24 mouse cellular contexts compared by ENCODE assay signal in genomic region chr2:148509357-148509756, GRCm38 (mm10).
DNase-seq lines count a peak whose midpoint lies in the region; ATAC-seq lines count a peak whose summit lies in the region.
"Had no signal": no experiment of that assay in that cellular context is flagged by ENCODE, and none has a peak within 500 bp of the region (broad histone marks: within the 10 kb centered on the region; RNA-seq: fewer than 3 reads in every experiment).

No protein-coding gene starts in this region.

- H3K9me3 ChIP-seq in lung, embryonic 16.5 days (ENCODE audit: control insufficient read depth, low read length), result no peaks in the 10 kb centered on the region
- H3K9me3 ChIP-seq in stomach, embryonic 16.5 days (replicated peaks; ENCODE audit: control insufficient read depth, low read length), result no peaks in the 10 kb centered on the region
- no peaks in the 10 kb centered on the region for H3K9me3 ChIP-seq in midbrain, embryonic 15.5 days
- H3K9me3 ChIP-seq: embryonic facial prominence, embryonic 13.5 days; forebrain, embryonic 13.5 days; limb, embryonic 10.5 days; liver, embryonic 15.5 days; neural tube, embryonic 15.5 days had no signal

- no peaks in the 10 kb centered on the region for H3K27me3 ChIP-seq in lung, embryonic 16.5 days (ENCODE audit: control insufficient read depth, insufficient read depth, low read depth, low read length)
- H3K27me3 ChIP-seq in stomach, embryonic 16.5 days (ENCODE audit: control insufficient read depth, insufficient read depth, low read length), result no peaks in the 10 kb centered on the region
- H3K27me3 ChIP-seq in midbrain, embryonic 15.5 days (replicated peaks), result no peaks in the 10 kb centered on the region
- H3K27me3 ChIP-seq: embryonic facial prominence, embryonic 13.5 days; forebrain, embryonic 13.5 days; liver, embryonic 15.5 days; neural tube, embryonic 15.5 days had no signal

- 47% methylated on average over 4 of the region's 4 CpGs for whole genome bisulfite sequencing in lung, embryonic 16.5 days
- 80% methylated on average over 4 of the region's 4 CpGs for WGBS in stomach, embryonic 16.5 days
- 97% methylated on average over 4 of the region's 4 CpGs for WGBS in midbrain, embryonic 15.5 days

- peaks cover 17% of the 10 kb centered on the region for H3K4me1 ChIP-seq in lung, embryonic 16.5 days (replicated peaks; ENCODE audit: control insufficient read depth, insufficient read depth, low read length)
- 0 out of 2 replicates have a peak, but pooled peaks cover 3% of the 10 kb centered on the region for H3K4me1 ChIP-seq in stomach, embryonic 16.5 days (ENCODE audit: control insufficient read depth, insufficient read depth, low read length)
- no peaks in the 10 kb centered on the region for H3K4me1 ChIP-seq in midbrain, embryonic 15.5 days
- H3K4me1 ChIP-seq: embryonic facial prominence, embryonic 13.5 days; forebrain, embryonic 13.5 days; limb, embryonic 10.5 days; liver, embryonic 15.5 days; neural tube, embryonic 15.5 days had no signal

- H3K27ac ChIP-seq in lung, embryonic 16.5 days (ENCODE audit: low read length), result peak overlapping the region; percentile 83
- peak overlapping the region; percentile 70; the same call in 1 of the 2 replicates for H3K27ac ChIP-seq in stomach, embryonic 16.5 days (ENCODE audit: low read length)
- no peak overlapping the region for H3K27ac ChIP-seq in midbrain, embryonic 15.5 days
- H3K27ac ChIP-seq: embryonic facial prominence, embryonic 13.5 days; forebrain, embryonic 13.5 days; hindbrain, embryonic 14.5 days; kidney, postnatal 0 days; limb, embryonic 10.5 days; liver, embryonic 15.5 days; neural tube, embryonic 15.5 days had no signal

- peak; percentile 86 for ATAC-seq in lung, embryonic 16.5 days (ENCODE audit: low read depth)
- no peak for ATAC-seq in stomach, embryonic 16.5 days (ENCODE audit: insufficient read depth, low FRiP score)
- ATAC-seq in midbrain, embryonic 15.5 days (replicated peaks), result no peak
- ATAC-seq: forebrain, embryonic 13.5 days; inflammation-experienced regulatory T-cells, adult 6 months had no signal

- H3K9ac ChIP-seq in lung, embryonic 16.5 days (ENCODE audit: low read length), result no peak overlapping the region
- H3K9ac ChIP-seq in stomach, embryonic 16.5 days (ENCODE audit: low read length), result no peak overlapping the region
- no peak overlapping the region for H3K9ac ChIP-seq in midbrain, embryonic 15.5 days
- H3K9ac ChIP-seq: embryonic facial prominence, embryonic 13.5 days; forebrain, embryonic 13.5 days; hindbrain, embryonic 14.5 days; liver, embryonic 15.5 days; neural tube, embryonic 15.5 days had no signal

- H3K4me3 ChIP-seq in lung, embryonic 16.5 days (ENCODE audit: low read length), result no peak overlapping the region
- no peak overlapping the region for H3K4me3 ChIP-seq in stomach, embryonic 16.5 days (replicated peaks; ENCODE audit: low read length)
- no peak overlapping the region for H3K4me3 ChIP-seq in midbrain, embryonic 15.5 days
- H3K4me3 ChIP-seq: embryonic facial prominence, embryonic 13.5 days; forebrain, embryonic 13.5 days; limb, embryonic 10.5 days; liver, embryonic 15.5 days; neural tube, embryonic 15.5 days had no signal

- no peaks in the 10 kb centered on the region for H3K36me3 ChIP-seq in lung, embryonic 16.5 days (ENCODE audit: control insufficient read depth, insufficient read depth, low read length)
- H3K36me3 ChIP-seq in stomach, embryonic 16.5 days (ENCODE audit: control insufficient read depth, insufficient read depth, low read length), result no peaks in the 10 kb centered on the region
- H3K36me3 ChIP-seq in midbrain, embryonic 15.5 days (replicated peaks), result no peaks in the 10 kb centered on the region
- H3K36me3 ChIP-seq: embryonic facial prominence, embryonic 13.5 days; limb, embryonic 10.5 days; liver, embryonic 15.5 days; neural tube, embryonic 15.5 days had no signal

- H3K4me2 ChIP-seq in lung, embryonic 16.5 days (ENCODE audit: low read depth, low read length), result no peak overlapping the region
- no peak overlapping the region for H3K4me2 ChIP-seq in stomach, embryonic 16.5 days (ENCODE audit: low read depth, low read length)
- no peak overlapping the region for H3K4me2 ChIP-seq in midbrain, embryonic 15.5 days
- H3K4me2 ChIP-seq: embryonic facial prominence, embryonic 13.5 days; forebrain, embryonic 13.5 days; hindbrain, embryonic 14.5 days; liver, embryonic 15.5 days; midbrain, embryonic 11.5 days; neural tube, embryonic 15.5 days had no signal

- DNase-seq in heart, adult 18-20 months, result peak; percentile 45 to 65
- no peak for DNase-seq in heart, postnatal 4 days
- DNase-seq in urinary bladder, postnatal 14 days (ENCODE audit: low spot score), result peak; percentile 35
- no peak for DNase-seq in urinary bladder, adult 2 months (ENCODE audit: low spot score)
- no peak for DNase-seq in spleen, adult 12 weeks (ENCODE audit: low spot score)
- DNase-seq: adrenal gland, postnatal 14 days; cerebellum, adult 2 months; cerebellum, postnatal 25 days; heart, postnatal 36 days; kidney, adult 18-20 months; liver; right cerebral cortex, adult 18-20 months had no signal

Comparison
In these comparisons a context has a peak if more than half of its experiments do, and no peak if none do; other contexts are left out.
1. DNase-seq: peak in heart, adult 18-20 months (2 of 2) and urinary bladder, postnatal 14 days (single experiment); none in heart, postnatal 4 days (single experiment), urinary bladder, adult 2 months (single experiment) and spleen, adult 12 weeks (single experiment).